Mouse (Mus musculus) liver, adult 2 months (tissue): ENCODE measurements around the gene Cdkn1a.

ENCODE experiments used
- CTCF ChIP-seq: fragments of 200-500 bp; IDR thresholded peaks from 2 replicates; pipeline ENCODE4 v1.5.1; 2011; ENCODE audit warnings: low read depth, low read length, control low read depth
- POLR2A ChIP-seq: fragments of 200-500 bp; IDR thresholded peaks from 2 replicates; pipeline ENCODE4 v1.6.1; 2011; ENCODE audit warnings: low read length, control low read depth; ENCODE audit not compliant: insufficient read depth; ENCODE audit errors: extremely low read depth

- TF ChIP-seq CTCF (no peak), POLR2A (no peak)
Measured at GRCm38 (mm10) chr17:29100627-29101026, 9.9 kb downstream of the Cdkn1a start.
